Mouse (Mus musculus): ENCODE measurements around the gene Lmx1b. TPM values are rescaled to one million over a fixed set of nuclear protein-coding genes. Genes with fewer than 3 reads are reported as not detected.

The Lmx1b gene
- total and polyA plus RNA-seq, 2 experiments from 2014 or later, result 2.1 to 17.3 TPM

GRCm38 (mm10) chr2:33639301-33640170 is 775 bp downstream of the Lmx1b start:
- H3K27ac ChIP-seq, result peak overlapping the region; percentile 48; the same call in 1 of the 2 replicates
- no peaks in the 10 kb centered on the region for H3K4me1 ChIP-seq (ENCODE audit: insufficient read depth, low read length)
- peaks cover 76% of the 10 kb centered on the region for H3K27me3 ChIP-seq (ENCODE audit: insufficient read depth, low read length)
- H3K9ac ChIP-seq (replicated peaks; ENCODE audit: low read length), result peak overlapping the region; percentile 33; the same call in 1 of the 2 replicates
- WGBS, result 0% methylated on average over 69 of the region's 71 CpGs
- TF ChIP-seq CTCF (IDR thresholded peaks at IDR 0.05; ENCODE audit: low read depth), result no peak
- no peaks in the 10 kb centered on the region for H3K9me3 ChIP-seq (ENCODE audit: low read length)
- H3K36me3 ChIP-seq (ENCODE audit: insufficient read depth, low read length), result no peaks in the 10 kb centered on the region
- DNase-seq (ENCODE audit: low spot score), result no peak
- ATAC-seq, result 0 out of 2 replicates have a peak, but pooled peaks have one; percentile 19
- H3K4me2 ChIP-seq (ENCODE audit: low read depth, low read length), result peak overlapping the region; percentile 41
- peak overlapping the region; percentile 35 for H3K4me3 ChIP-seq (ENCODE audit: low read length)

GRCm38 (mm10) chr2:33638141-33638733 is 2.1 kb downstream of the Lmx1b start:
- H3K4me3 ChIP-seq (ENCODE audit: low read length), result peak overlapping the region; percentile 35; the same call in 1 of the 2 replicates
- H3K4me2 ChIP-seq (ENCODE audit: low read depth, low read length), result peak overlapping the region; percentile 41
- no peaks in the 10 kb centered on the region for H3K9me3 ChIP-seq (ENCODE audit: low read length)
- TF ChIP-seq CTCF (IDR thresholded peaks at IDR 0.05; ENCODE audit: low read depth), result no peak
- no peak for DNase-seq (ENCODE audit: low spot score)
- 0 out of 2 replicates have a peak overlapping the region, but pooled peaks have one; percentile 3 for H3K9ac ChIP-seq (replicated peaks; ENCODE audit: low read length)
- H3K27me3 ChIP-seq (ENCODE audit: insufficient read depth, low read length), result peaks cover 83% of the 10 kb centered on the region
- 30% methylated on average over 6 of the region's 6 CpGs for WGBS
- H3K27ac ChIP-seq, result no peak overlapping the region
- no peaks in the 10 kb centered on the region for H3K36me3 ChIP-seq (ENCODE audit: insufficient read depth, low read length)
- H3K4me1 ChIP-seq (ENCODE audit: insufficient read depth, low read length), result no peaks in the 10 kb centered on the region
- ATAC-seq, result no peak

- TF ChIP-seq CTCF (IDR thresholded peaks at IDR 0.05; ENCODE audit: low read depth), result no peak
- ATAC-seq (no peak), DNase-seq (ENCODE audit: low spot score) (no peak)
- Histone ChIP-seq H3K27ac (no peak overlapping the region), H3K9ac (replicated peaks; ENCODE audit: low read length) (no peak overlapping the region), H3K9me3 (ENCODE audit: low read length) (no peaks in the 10 kb centered on the region), H3K4me3 (ENCODE audit: low read length) (0 out of 2 replicates have a peak overlapping the region, but pooled peaks have one; percentile 4), H3K4me1 (ENCODE audit: insufficient read depth, low read length) (no peaks in the 10 kb centered on the region), H3K4me2 (ENCODE audit: low read depth, low read length) (peak overlapping the region; percentile 41), H3K27me3 (ENCODE audit: insufficient read depth, low read length) (peaks cover 83% of the 10 kb centered on the region), H3K36me3 (ENCODE audit: insufficient read depth, low read length) (no peaks in the 10 kb centered on the region)
- WGBS, result 4% methylated on average over 7 of the region's 7 CpGs
Measured at GRCm38 (mm10) chr2:33637288-33637687, 3.0 kb downstream of the Lmx1b start.

- peak overlapping the region; percentile 41 for H3K4me2 ChIP-seq (ENCODE audit: low read depth, low read length)
- H3K9me3 ChIP-seq (ENCODE audit: low read length), result no peaks in the 10 kb centered on the region
- H3K27ac ChIP-seq, result no peak overlapping the region
- no peak for TF ChIP-seq CTCF (IDR thresholded peaks at IDR 0.05; ENCODE audit: low read depth)
- 0 out of 2 replicates have a peak overlapping the region, but pooled peaks have one; percentile 21 for H3K9ac ChIP-seq (replicated peaks; ENCODE audit: low read length)
- peak overlapping the region; percentile 24 for H3K4me3 ChIP-seq (ENCODE audit: low read length)
- ATAC-seq, result no peak
- H3K36me3 ChIP-seq (ENCODE audit: insufficient read depth, low read length), result no peaks in the 10 kb centered on the region
- no peaks in the 10 kb centered on the region for H3K4me1 ChIP-seq (ENCODE audit: insufficient read depth, low read length)
- no peak for DNase-seq (ENCODE audit: low spot score)
- peaks cover 84% of the 10 kb centered on the region for H3K27me3 ChIP-seq (ENCODE audit: insufficient read depth, low read length)
- 3% methylated on average over 26 of the region's 26 CpGs for WGBS
Measured at GRCm38 (mm10) chr2:33636628-33637188, 3.6 kb downstream of the Lmx1b start.

- H3K27me3 ChIP-seq (ENCODE audit: insufficient read depth, low read length), result peaks cover 85% of the 10 kb centered on the region
- WGBS, result 1% methylated on average over 21 of the region's 21 CpGs
- no peaks in the 10 kb centered on the region for H3K4me1 ChIP-seq (ENCODE audit: insufficient read depth, low read length)
- DNase-seq (ENCODE audit: low spot score) (no peak), ATAC-seq (no peak)
- peak overlapping the region; percentile 24 for H3K4me3 ChIP-seq (ENCODE audit: low read length)
- TF ChIP-seq CTCF (IDR thresholded peaks at IDR 0.05; ENCODE audit: low read depth), result no peak
- H3K4me2 ChIP-seq (ENCODE audit: low read depth, low read length), result peak overlapping the region; percentile 41
- H3K27ac ChIP-seq, result peak overlapping the region; percentile 7; the same call in 1 of the 2 replicates
- no peaks in the 10 kb centered on the region for H3K9me3 ChIP-seq (ENCODE audit: low read length)
- H3K9ac ChIP-seq (replicated peaks; ENCODE audit: low read length), result 0 out of 2 replicates have a peak overlapping the region, but pooled peaks have one; percentile 21
- no peaks in the 10 kb centered on the region for H3K36me3 ChIP-seq (ENCODE audit: insufficient read depth, low read length)
Measured at GRCm38 (mm10) chr2:33636117-33636521, 4.2 kb downstream of the Lmx1b start.

GRCm38 (mm10) chr2:33635323-33636116 is 4.8 kb downstream of the Lmx1b start:
- TF ChIP-seq CTCF (IDR thresholded peaks at IDR 0.05; ENCODE audit: low read depth), result no peak
- Histone ChIP-seq H3K27me3 (ENCODE audit: insufficient read depth, low read length) (peaks cover 85% of the 10 kb centered on the region), H3K9me3 (ENCODE audit: low read length) (no peaks in the 10 kb centered on the region), H3K36me3 (ENCODE audit: insufficient read depth, low read length) (no peaks in the 10 kb centered on the region), H3K4me3 (ENCODE audit: low read length) (peak overlapping the region; percentile 24), H3K9ac (replicated peaks; ENCODE audit: low read length) (0 out of 2 replicates have a peak overlapping the region, but pooled peaks have one; percentile 21), H3K4me2 (ENCODE audit: low read depth, low read length) (peak overlapping the region; percentile 41), H3K27ac (peak overlapping the region; percentile 7; the same call in 1 of the 2 replicates), H3K4me1 (ENCODE audit: insufficient read depth, low read length) (no peaks in the 10 kb centered on the region)
- WGBS, result 6% methylated on average over 19 of the region's 19 CpGs
- ATAC-seq, result no peak
- DNase-seq (ENCODE audit: low spot score), result no peak
